Mouse (Mus musculus): ENCODE measurements at regions not wholly inside any gene's neighbourhood (a gene's known extent, or its start where the extent isn't known, plus 50 kb on each side); places are given as distances from the start of the nearest gene placed in this dataset.

- ATAC-seq = no peak
- Histone ChIP-seq H3K4me1 (replicated peaks; ENCODE audit: control insufficient read depth, insufficient read depth, low read length) (no peaks in the 10 kb centered on the region), H3K9ac (replicated peaks; ENCODE audit: low read depth, low read length) (no peak overlapping the region), H3K27ac (ENCODE audit: low read length) (no peak overlapping the region), H3K4me3 (replicated peaks; ENCODE audit: low read length) (no peak overlapping the region), H3K27me3 (replicated peaks; ENCODE audit: control insufficient read depth, insufficient read depth, low read length) (no peaks in the 10 kb centered on the region), H3K9me3 (ENCODE audit: control insufficient read depth, low read length) (no peaks in the 10 kb centered on the region), H3K4me2 (ENCODE audit: low read length) (no peak overlapping the region), H3K36me3 (ENCODE audit: control insufficient read depth, insufficient read depth) (no peaks in the 10 kb centered on the region)
- WGBS = 80% methylated on average over 5 of the region's 5 CpGs
Measured at GRCm38 (mm10) chr9:91069496-91069895, 292.7 kb upstream of the Zic4 start.

DNA sequence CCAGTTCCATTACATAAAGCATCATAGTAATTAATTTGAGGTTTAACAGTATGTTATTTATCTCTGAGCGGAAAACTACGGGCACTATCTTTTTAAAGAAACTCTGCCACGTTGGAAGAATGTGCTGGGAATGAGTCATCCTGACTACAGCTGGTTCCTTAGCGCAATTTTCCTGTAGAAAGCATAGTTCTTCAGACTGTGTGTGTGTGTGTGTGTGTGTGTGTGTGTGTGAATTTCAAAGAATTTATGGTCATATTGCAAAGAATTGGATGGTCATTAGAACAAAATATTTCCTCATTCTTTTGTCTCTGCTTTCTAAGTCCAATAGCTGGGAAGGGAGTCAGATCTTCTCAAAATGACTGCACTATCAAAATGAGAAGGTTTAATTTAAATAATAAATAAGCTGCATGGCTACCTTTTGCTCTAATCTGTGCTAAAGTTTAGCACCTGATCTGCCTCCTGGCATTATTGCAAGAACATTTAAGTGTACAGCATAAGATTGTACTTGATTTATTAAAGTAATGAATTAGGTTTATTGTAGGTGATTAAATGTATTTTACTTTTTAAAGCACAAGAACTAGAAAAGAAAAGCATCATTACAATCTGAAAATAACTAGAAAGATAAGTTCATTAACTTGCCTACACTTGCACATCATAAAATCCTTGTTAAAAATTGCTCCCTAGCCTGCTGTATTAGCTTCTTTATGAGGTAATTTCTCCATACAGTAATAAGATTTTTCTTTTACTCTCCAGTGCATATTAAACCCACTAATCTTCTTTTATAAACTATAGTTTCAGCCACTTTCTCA is 288.6 kb upstream of the Zic4 start:
- H3K36me3 ChIP-seq (ENCODE audit: control insufficient read depth, insufficient read depth) = no peaks in the 10 kb centered on the region

DNA sequence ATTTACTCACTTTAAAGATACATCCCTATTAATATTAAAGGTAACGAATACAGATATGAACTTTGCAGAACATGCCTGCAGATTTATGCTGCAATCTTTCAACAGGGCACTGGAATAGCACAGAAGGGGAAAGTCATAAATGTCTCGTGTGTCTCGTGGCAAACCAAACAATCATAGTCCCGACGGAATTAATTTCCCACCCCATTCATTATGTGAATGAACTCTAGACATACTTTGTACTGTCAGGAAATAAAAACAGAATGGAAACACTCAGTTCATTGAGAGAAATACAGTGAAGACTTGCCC is 288.1 kb upstream of the Zic4 start:
- WGBS = 48% methylated on average over 5 of the region's 5 CpGs

More for the DNA sequence above, 288.6 kb upstream of the Zic4 start:
- no peak overlapping the region for H3K4me3 ChIP-seq (replicated peaks; ENCODE audit: low read length)
- no peaks in the 10 kb centered on the region for H3K27me3 ChIP-seq (replicated peaks; ENCODE audit: control insufficient read depth, insufficient read depth, low read length)
- H3K4me2 ChIP-seq (ENCODE audit: low read length) = no peak overlapping the region
- ATAC-seq = no peak
- no peaks in the 10 kb centered on the region for H3K4me1 ChIP-seq (replicated peaks; ENCODE audit: control insufficient read depth, insufficient read depth, low read length)
- H3K9ac ChIP-seq (replicated peaks; ENCODE audit: low read depth, low read length) = no peak overlapping the region
- H3K9me3 ChIP-seq (ENCODE audit: control insufficient read depth, low read length) = no peaks in the 10 kb centered on the region
- WGBS = 72% methylated on average over 4 of the region's 4 CpGs
- H3K27ac ChIP-seq (ENCODE audit: low read length) = no peak overlapping the region

DNA sequence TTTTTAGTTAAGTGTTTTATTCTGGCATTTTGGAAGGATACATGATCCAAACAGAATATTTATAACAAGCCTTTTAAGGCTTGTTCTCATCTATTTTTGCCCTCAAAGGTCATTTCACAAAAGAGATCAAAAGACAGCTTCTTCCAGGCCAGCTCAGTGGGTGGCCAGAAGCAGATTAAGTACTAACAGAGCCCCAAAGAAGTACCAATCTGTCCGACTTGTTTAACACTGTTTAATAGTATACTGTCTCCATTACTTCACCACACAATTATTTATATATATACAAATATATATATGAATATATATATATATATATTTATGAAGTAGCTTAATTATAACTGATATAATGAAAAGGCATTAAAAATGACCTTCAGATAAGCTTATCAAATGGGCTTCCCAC is 284.7 kb upstream of the Zic4 start:
- no peaks in the 10 kb centered on the region for H3K4me1 ChIP-seq (replicated peaks; ENCODE audit: control insufficient read depth, insufficient read depth, low read length)
- WGBS = 16% methylated on average over 1 of the region's 1 CpGs
- no peak for ATAC-seq

More for the DNA sequence above, 288.1 kb upstream of the Zic4 start:
- no peaks in the 10 kb centered on the region for H3K4me1 ChIP-seq (replicated peaks; ENCODE audit: control insufficient read depth, insufficient read depth, low read length)
- H3K9ac ChIP-seq (replicated peaks; ENCODE audit: low read depth, low read length) = no peak overlapping the region
- no peaks in the 10 kb centered on the region for H3K27me3 ChIP-seq (replicated peaks; ENCODE audit: control insufficient read depth, insufficient read depth, low read length)
- ATAC-seq = no peak
- no peak overlapping the region for H3K4me2 ChIP-seq (ENCODE audit: low read length)
- no peak overlapping the region for H3K4me3 ChIP-seq (replicated peaks; ENCODE audit: low read length)
- H3K27ac ChIP-seq (ENCODE audit: low read length) = no peak overlapping the region
- H3K9me3 ChIP-seq (ENCODE audit: control insufficient read depth, low read length) = no peaks in the 10 kb centered on the region
- no peaks in the 10 kb centered on the region for H3K36me3 ChIP-seq (ENCODE audit: control insufficient read depth, insufficient read depth)

GRCm38 (mm10) chr9:91083791-91084190 is 278.4 kb upstream of the Zic4 start:
- Histone ChIP-seq H3K27ac (ENCODE audit: low read length) (no peak overlapping the region), H3K36me3 (ENCODE audit: control insufficient read depth, insufficient read depth) (no peaks in the 10 kb centered on the region), H3K27me3 (replicated peaks; ENCODE audit: control insufficient read depth, insufficient read depth, low read length) (no peaks in the 10 kb centered on the region), H3K4me1 (replicated peaks; ENCODE audit: control insufficient read depth, insufficient read depth, low read length) (no peaks in the 10 kb centered on the region), H3K4me2 (ENCODE audit: low read length) (no peak overlapping the region), H3K4me3 (replicated peaks; ENCODE audit: low read length) (no peak overlapping the region), H3K9ac (replicated peaks; ENCODE audit: low read depth, low read length) (no peak overlapping the region), H3K9me3 (ENCODE audit: control insufficient read depth, low read length) (no peaks in the 10 kb centered on the region; the same call in 1 of the 2 replicates)
- ATAC-seq = no peak
- WGBS = 31% methylated on average over 1 of the region's 1 CpGs

More for the DNA sequence above, 284.7 kb upstream of the Zic4 start:
- Histone ChIP-seq H3K4me3 (replicated peaks; ENCODE audit: low read length) (no peak overlapping the region), H3K27me3 (replicated peaks; ENCODE audit: control insufficient read depth, insufficient read depth, low read length) (no peaks in the 10 kb centered on the region), H3K9me3 (ENCODE audit: control insufficient read depth, low read length) (no peaks in the 10 kb centered on the region; the same call in 1 of the 2 replicates), H3K4me2 (ENCODE audit: low read length) (no peak overlapping the region), H3K9ac (replicated peaks; ENCODE audit: low read depth, low read length) (no peak overlapping the region), H3K27ac (ENCODE audit: low read length) (no peak overlapping the region), H3K36me3 (ENCODE audit: control insufficient read depth, insufficient read depth) (no peaks in the 10 kb centered on the region)

GRCm38 (mm10) chr9:91085923-91086322 is 276.3 kb upstream of the Zic4 start:
- no peak overlapping the region for H3K9ac ChIP-seq (replicated peaks; ENCODE audit: low read depth, low read length)
- H3K27ac ChIP-seq (ENCODE audit: low read length) = no peak overlapping the region
- no peak for ATAC-seq

GRCm38 (mm10) chr9:91089348-91089747 is 272.9 kb upstream of the Zic4 start:
- Histone ChIP-seq H3K4me1 (replicated peaks; ENCODE audit: control insufficient read depth, insufficient read depth, low read length) (no peaks in the 10 kb centered on the region), H3K27me3 (replicated peaks; ENCODE audit: control insufficient read depth, insufficient read depth, low read length) (no peaks in the 10 kb centered on the region), H3K9me3 (ENCODE audit: control insufficient read depth, low read length) (no peaks in the 10 kb centered on the region), H3K4me2 (ENCODE audit: low read length) (no peak overlapping the region), H3K27ac (ENCODE audit: low read length) (no peak overlapping the region), H3K4me3 (replicated peaks; ENCODE audit: low read length) (no peak overlapping the region), H3K9ac (replicated peaks; ENCODE audit: low read depth, low read length) (no peak overlapping the region), H3K36me3 (ENCODE audit: control insufficient read depth, insufficient read depth) (no peaks in the 10 kb centered on the region)
- ATAC-seq = no peak
- WGBS = 62% methylated on average over 2 of the region's 2 CpGs

More at GRCm38 (mm10) chr9:91085923-91086322, 276.3 kb upstream of the Zic4 start:
- H3K4me1 ChIP-seq (replicated peaks; ENCODE audit: control insufficient read depth, insufficient read depth, low read length) = no peaks in the 10 kb centered on the region
- H3K27me3 ChIP-seq (replicated peaks; ENCODE audit: control insufficient read depth, insufficient read depth, low read length) = no peaks in the 10 kb centered on the region
- no peaks in the 10 kb centered on the region for H3K36me3 ChIP-seq (ENCODE audit: control insufficient read depth, insufficient read depth)
- WGBS = 95% methylated on average over 3 of the region's 3 CpGs
- H3K4me2 ChIP-seq (ENCODE audit: low read length) = no peak overlapping the region
- H3K4me3 ChIP-seq (replicated peaks; ENCODE audit: low read length) = no peak overlapping the region
- no peaks in the 10 kb centered on the region; the same call in 1 of the 2 replicates for H3K9me3 ChIP-seq (ENCODE audit: control insufficient read depth, low read length)

DNA sequence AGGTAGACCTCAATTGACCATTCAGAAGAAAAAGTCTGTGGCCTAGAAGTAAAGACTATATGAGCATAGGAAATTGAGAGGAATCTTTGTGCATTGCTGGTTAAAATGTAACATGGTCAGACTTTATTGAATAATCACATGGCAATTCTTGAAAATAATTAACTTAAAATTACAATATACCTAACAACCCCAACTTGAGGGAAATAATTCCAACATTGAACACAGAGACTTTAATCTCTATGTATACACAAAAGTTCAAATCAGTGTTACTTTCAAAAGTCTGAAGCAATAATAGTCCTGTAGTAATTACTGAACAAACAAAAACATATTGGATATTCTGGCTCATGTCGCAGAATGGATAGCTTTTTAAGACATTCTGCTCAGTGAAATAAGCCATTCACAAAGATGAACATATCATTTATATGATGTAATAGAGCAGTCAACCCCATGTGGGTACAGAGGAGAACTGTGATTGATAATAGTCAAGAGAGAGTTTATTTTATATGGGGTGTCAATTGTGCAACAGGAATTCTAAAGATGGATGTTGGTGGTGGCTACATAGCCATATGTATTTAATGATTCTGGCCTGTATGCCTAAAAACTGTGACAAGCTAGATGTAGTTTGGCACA is 270.7 kb upstream of the Zic4 start:
- WGBS = 97% methylated on average over 1 of the region's 1 CpGs

GRCm38 (mm10) chr9:91101614-91102407 is 260.4 kb upstream of the Zic4 start:
- H3K4me1 ChIP-seq (replicated peaks; ENCODE audit: control insufficient read depth, insufficient read depth, low read length) = no peaks in the 10 kb centered on the region
- no peaks in the 10 kb centered on the region for H3K9me3 ChIP-seq (ENCODE audit: control insufficient read depth, low read length)
- no peaks in the 10 kb centered on the region for H3K27me3 ChIP-seq (replicated peaks; ENCODE audit: control insufficient read depth, insufficient read depth, low read length)
- no peak overlapping the region for H3K4me3 ChIP-seq (replicated peaks; ENCODE audit: low read length)
- WGBS = 69% methylated on average over 1 of the region's 1 CpGs
- H3K9ac ChIP-seq (replicated peaks; ENCODE audit: low read depth, low read length) = no peak overlapping the region
- no peaks in the 10 kb centered on the region for H3K36me3 ChIP-seq (ENCODE audit: control insufficient read depth, insufficient read depth)
- ATAC-seq = no peak
- no peak overlapping the region for H3K27ac ChIP-seq (ENCODE audit: low read length)
- H3K4me2 ChIP-seq (ENCODE audit: low read length) = no peak overlapping the region

More for the DNA sequence above, 270.7 kb upstream of the Zic4 start:
- H3K27ac ChIP-seq (ENCODE audit: low read length) = no peak overlapping the region
- H3K9ac ChIP-seq (replicated peaks; ENCODE audit: low read depth, low read length) = no peak overlapping the region
- H3K36me3 ChIP-seq (ENCODE audit: control insufficient read depth, insufficient read depth) = no peaks in the 10 kb centered on the region
- no peak for ATAC-seq
- H3K4me3 ChIP-seq (replicated peaks; ENCODE audit: low read length) = no peak overlapping the region
- H3K4me2 ChIP-seq (ENCODE audit: low read length) = no peak overlapping the region
- H3K4me1 ChIP-seq (replicated peaks; ENCODE audit: control insufficient read depth, insufficient read depth, low read length) = no peaks in the 10 kb centered on the region
- no peaks in the 10 kb centered on the region for H3K9me3 ChIP-seq (ENCODE audit: control insufficient read depth, low read length)
- H3K27me3 ChIP-seq (replicated peaks; ENCODE audit: control insufficient read depth, insufficient read depth, low read length) = no peaks in the 10 kb centered on the region
